Mouse (Mus musculus) c-Kit-negative CD71-positive TER-119-positive erythroid progenitor cells, embryonic 14.5 days (primary cell): Measurements from ENCODE around the gene Mad1l1.

Experiments
- DNase-seq: peaks from one replicate; pipeline ENCODE4 v3.0.0-alpha.2; 2013; ENCODE audit warnings: low read depth, low spot score

The Mad1l1 gene

GRCm38 (mm10) chr5:140101409-140102009 is 219.8 kb downstream of the Mad1l1 start:
- DNase-seq: no peak

GRCm38 (mm10) chr5:140098711-140099110 is 222.6 kb downstream of the Mad1l1 start:
- DNase-seq: no peak

GRCm38 (mm10) chr5:140095203-140095602 is 226.1 kb downstream of the Mad1l1 start:
- no peak for DNase-seq

GRCm38 (mm10) chr5:140093489-140093888 is 227.9 kb downstream of the Mad1l1 start:
- no peak for DNase-seq

- no peak for DNase-seq
These were observed 229.8 kb downstream of the Mad1l1 start for GRCm38 (mm10) chr5:140091601-140092000.

- DNase-seq: no peak
These were observed 232.1 kb downstream of the Mad1l1 start for GRCm38 (mm10) chr5:140089263-140089662.

GRCm38 (mm10) chr5:140087242-140087641 is 234.1 kb downstream of the Mad1l1 start:
- DNase-seq: no peak

GRCm38 (mm10) chr5:140084341-140084740 is 237.0 kb downstream of the Mad1l1 start:
- DNase-seq: no peak

GRCm38 (mm10) chr5:140083911-140084310 is 237.4 kb downstream of the Mad1l1 start:
- no peak for DNase-seq

GRCm38 (mm10) chr5:140082204-140082812 is 239.0 kb downstream of the Mad1l1 start:
- DNase-seq: no peak

GRCm38 (mm10) chr5:140081084-140081483 is 240.3 kb downstream of the Mad1l1 start:
- no peak for DNase-seq

GRCm38 (mm10) chr5:140079511-140079910 is 241.8 kb downstream of the Mad1l1 start:
- no peak for DNase-seq

GRCm38 (mm10) chr5:140078406-140078805 is 242.9 kb downstream of the Mad1l1 start:
- DNase-seq: no peak

- DNase-seq: no peak
These were observed 244.9 kb downstream of the Mad1l1 start for GRCm38 (mm10) chr5:140076438-140076837.

- DNase-seq: no peak
These were observed 247.7 kb downstream of the Mad1l1 start for GRCm38 (mm10) chr5:140073671-140074116.

GRCm38 (mm10) chr5:140073148-140073670 is 248.1 kb downstream of the Mad1l1 start:
- DNase-seq: no peak

- no peak for DNase-seq
These were observed 252.8 kb downstream of the Mad1l1 start for GRCm38 (mm10) chr5:140068506-140068905.

- DNase-seq: no peak
These were observed 253.3 kb downstream of the Mad1l1 start for GRCm38 (mm10) chr5:140068051-140068450.

- DNase-seq: no peak
These were observed 254.6 kb downstream of the Mad1l1 start for GRCm38 (mm10) chr5:140066769-140067168.

GRCm38 (mm10) chr5:140066281-140066680 is 255.1 kb downstream of the Mad1l1 start:
- no peak for DNase-seq

- no peak for DNase-seq
These were observed 255.9 kb downstream of the Mad1l1 start for GRCm38 (mm10) chr5:140065281-140065945.

- DNase-seq: no peak
These were observed 256.8 kb downstream of the Mad1l1 start for GRCm38 (mm10) chr5:140064521-140064920.

GRCm38 (mm10) chr5:140062828-140063227 is 258.5 kb downstream of the Mad1l1 start:
- DNase-seq: no peak
